20 mouse cellular contexts compared by ENCODE assay signal in genomic region chr17:83693941-83694340, GRCm38 (mm10). TPM values are rescaled to one million over a fixed set of nuclear protein-coding genes. Genes with fewer than 3 reads are reported as not detected.
A peak's percentile ranks its signal among the peaks of the same experiment; 100 is the strongest.
DNase-seq lines count a peak whose midpoint lies in the region; ATAC-seq and TF ChIP-seq lines count a peak whose summit lies in the region.
"Had no signal": no experiment of that assay in that cellular context is flagged by ENCODE, and none has a peak within 500 bp of the region (broad histone marks: within the 10 kb centered on the region; RNA-seq: fewer than 3 reads in every experiment).

No protein-coding gene starts in this region.

- DNase-seq in ovary, postnatal 36 days (ENCODE audit: low spot score) = peak; percentile 35
- DNase-seq in ovary, postnatal 10 days (ENCODE audit: low spot score) = no peak
- no peak for DNase-seq in ES-E14 (ENCODE audit: low read depth, low spot score)
- DNase-seq in adrenal gland, postnatal 10 days = peak; percentile 50
- DNase-seq in cerebellum, adult 9-11 months = no peak
- DNase-seq: cerebellum, adult 11-12 months; cerebellum, adult 9-10 months; cerebellum, postnatal 36 days; gastrocnemius, adult 2 months; gastrocnemius, postnatal 25 days had no signal

- no peak for ATAC-seq in forebrain, embryonic 12.5 days (ENCODE audit: low FRiP score)
- ATAC-seq in monocyte, adult 5-6 weeks (replicated peaks; ENCODE audit: insufficient number of reproducible peaks, low FRiP score, low TSS enrichment, poor library complexity, severe bottlenecking) = no peak
- ATAC-seq: activated CD4-positive, CD25-positive, alpha-beta regulatory T cell, adult 4 months; forebrain, embryonic 13.5 days; intestine, embryonic 15.5 days had no signal

- 88% methylated on average over 9 of the region's 9 CpGs for WGBS in forebrain, embryonic 12.5 days

- H3K4me3 ChIP-seq in ES-E14 (ENCODE audit: insufficient read depth in 1 of 2, low read depth in 1 of 2, low read length in 2 of 2, poor library complexity in 1 of 2, severe bottlenecking in 1 of 2) = peak overlapping the region; percentile 26 to 32
- H3K4me3 ChIP-seq in forebrain, embryonic 12.5 days (replicated peaks) = no peak overlapping the region
- H3K4me3 ChIP-seq: embryonic facial prominence, embryonic 13.5 days; forebrain, embryonic 13.5 days; gastrocnemius, adult 2 months; heart, embryonic 12.5 days; hindbrain, embryonic 10.5 days; intestine, embryonic 15.5 days had no signal

- peaks cover 2 to 16% of the 10 kb centered on the region in 2 experiments; a peak in 2 of 4 replicates for H3K4me1 ChIP-seq in ES-E14 (ENCODE audit: control insufficient read depth in 2 of 2, insufficient read depth in 2 of 2, low read length in 2 of 2, poor library complexity in 1 of 2)
- H3K4me1 ChIP-seq in forebrain, embryonic 12.5 days = no peaks in the 10 kb centered on the region
- H3K4me1 ChIP-seq: embryonic facial prominence, embryonic 13.5 days; forebrain, embryonic 13.5 days had no signal

- no peaks in the 10 kb centered on the region for H3K9me3 ChIP-seq in ES-E14 (ENCODE audit: control insufficient read depth, insufficient read depth, low read depth, low read length)
- no peaks in the 10 kb centered on the region for H3K9me3 ChIP-seq in forebrain, embryonic 12.5 days
- H3K9me3 ChIP-seq: embryonic facial prominence, embryonic 13.5 days; hindbrain, embryonic 10.5 days; intestine, embryonic 15.5 days had no signal

- H3K9ac ChIP-seq in ES-E14 (ENCODE audit: insufficient read depth, low read depth, low read length, poor library complexity, severe bottlenecking) = peak overlapping the region; percentile 53
- H3K9ac ChIP-seq in forebrain, embryonic 12.5 days = no peak overlapping the region
- H3K9ac ChIP-seq: embryonic facial prominence, embryonic 13.5 days; forebrain, embryonic 13.5 days; heart, embryonic 12.5 days; hindbrain, embryonic 14.5 days; intestine, embryonic 15.5 days had no signal

- H3K27ac ChIP-seq in ES-E14 (ENCODE audit: insufficient read depth, low read depth, low read length, poor library complexity, severe bottlenecking) = peak overlapping the region; percentile 9; the same call in 1 of the 2 replicates
- H3K27ac ChIP-seq in forebrain, embryonic 12.5 days = no peak overlapping the region
- H3K27ac ChIP-seq: embryonic facial prominence, embryonic 13.5 days; forebrain, embryonic 13.5 days; gastrocnemius, adult 2 months; hindbrain, embryonic 10.5 days; hindbrain, embryonic 14.5 days; intestine, embryonic 15.5 days had no signal

- no peaks in the 10 kb centered on the region for H3K36me3 ChIP-seq in ES-E14 (ENCODE audit: control insufficient read depth, insufficient read depth, low read length, poor library complexity, severe bottlenecking)
- H3K36me3 ChIP-seq in forebrain, embryonic 12.5 days (replicated peaks) = no peaks in the 10 kb centered on the region
- H3K36me3 ChIP-seq: embryonic facial prominence, embryonic 13.5 days; heart, embryonic 12.5 days; hindbrain, embryonic 10.5 days; intestine, embryonic 15.5 days had no signal

- H3K4me2 ChIP-seq in forebrain, embryonic 12.5 days = no peak overlapping the region
- H3K4me2 ChIP-seq: embryonic facial prominence, embryonic 13.5 days; forebrain, embryonic 13.5 days; heart, embryonic 12.5 days; hindbrain, embryonic 14.5 days; intestine, embryonic 15.5 days had no signal

- no peaks in the 10 kb centered on the region; the same call in 1 of the 2 replicates for H3K27me3 ChIP-seq in forebrain, embryonic 12.5 days
- H3K27me3 ChIP-seq: CH12.LX; embryonic facial prominence, embryonic 13.5 days; forebrain, embryonic 13.5 days; heart, embryonic 12.5 days; intestine, embryonic 15.5 days had no signal

- in situ Hi-C loops in ES-E14 (cut with MboI; ENCODE audit: low sequenced_read_pairs in 2 of 2, unreplicated experiment in 2 of 2) = no loop called here

TF ChIP-seq in ES-E14, 5 proteins besides CTCF, POLR2A, EP300 and RAD21:
- TF ChIP-seq MAFK (IDR thresholded peaks at IDR 0.05; ENCODE audit: insufficient read depth, low read depth, low read length) (no peak), HCFC1 (IDR thresholded peaks at IDR 0.05; ENCODE audit: borderline replicate concordance, insufficient read depth, low read length) (no peak), CHD2 (IDR thresholded peaks at IDR 0.05; ENCODE audit: low read depth, low read length) (no peak), ZNF384 (IDR thresholded peaks at IDR 0.05; ENCODE audit: low read depth, low read length) (no peak)

RNA-seq across cellular contexts. Expression of gene Mta3, which starts 12.0 kb away (rescaled TPM):
- 52.8 and 57.1 TPM in 2 replicates for total RNA-seq in ES-E14 (2012; rRNA removed)
- 10 to 100 TPM; 60.9 to 70.6 TPM for total RNA-seq in adrenal gland, postnatal 10 days (2021)
- polyA plus RNA-seq in forebrain, embryonic 12.5 days (2016; fragmentation: Nextera tagmentation; extraction: Ambion mirVana) = 32.2 and 36.9 TPM in 2 replicates
- total RNA-seq in monocyte, adult 5-6 weeks (2017) = 75.1 to 131 TPM (median 76.5 TPM) in 3 replicates

Comparison
In these comparisons a context has a peak if more than half of its experiments do, and no peak if none do; other contexts are left out.
1. DNase-seq: peak in ovary, postnatal 36 days (single experiment) and adrenal gland, postnatal 10 days (single experiment); none in ovary, postnatal 10 days (single experiment), ES-E14 (single experiment) and cerebellum, adult 9-11 months (single experiment).